Mouse (Mus musculus): ENCODE measurements around the gene Med27.

Med27 gene

DNA sequence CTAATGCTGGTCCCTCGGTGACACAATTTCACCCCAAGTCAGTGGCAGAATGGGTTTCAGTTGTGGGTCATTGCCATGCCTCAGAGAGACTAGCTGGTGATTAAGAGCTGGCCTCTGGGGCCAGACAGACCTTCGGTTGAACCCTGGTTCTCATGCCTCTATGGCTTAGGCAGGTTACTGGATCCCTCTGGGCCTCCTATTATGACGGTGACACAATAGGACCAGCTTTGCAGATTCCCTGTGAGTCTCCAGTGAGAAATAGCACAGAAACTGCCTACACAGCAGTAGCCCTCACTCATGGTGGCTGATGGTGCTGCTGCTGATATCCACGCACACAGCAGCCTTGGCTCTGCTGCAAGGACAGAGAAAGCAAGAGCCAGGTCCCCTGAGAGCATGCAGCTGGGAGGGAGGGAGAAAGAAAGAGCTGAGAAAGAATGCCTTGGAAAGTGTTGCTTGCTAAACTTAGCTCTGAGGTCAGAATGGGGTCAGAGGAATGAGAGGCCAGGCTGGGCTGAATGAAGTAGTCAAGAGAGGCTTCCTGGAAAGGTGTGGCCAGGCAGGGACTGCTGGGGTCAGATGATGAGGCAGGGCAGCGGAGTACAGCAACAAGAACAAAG, 226.3 kb downstream of the Med27 start:
- no peak for DNase-seq

DNA sequence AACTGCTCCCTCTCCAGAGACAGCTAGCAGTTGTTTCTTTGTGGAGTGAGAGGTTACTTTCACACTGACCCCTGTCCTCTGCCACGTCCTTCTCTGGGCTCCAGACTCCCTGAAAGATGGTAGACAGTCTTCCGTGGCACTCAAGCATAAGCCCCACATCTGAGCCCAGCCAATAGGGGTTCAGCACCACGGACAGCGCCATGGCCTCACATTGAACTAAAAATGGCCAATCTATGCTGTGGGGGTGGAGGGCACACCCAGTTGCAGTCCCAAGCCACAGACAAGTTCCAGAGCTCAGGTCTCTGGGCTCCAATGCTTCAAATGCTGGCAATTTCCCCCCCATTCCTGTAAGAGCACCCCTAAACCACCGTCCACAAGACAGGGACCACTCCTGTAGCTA, 227.0 kb downstream of the Med27 start:
- no peak for DNase-seq

DNA sequence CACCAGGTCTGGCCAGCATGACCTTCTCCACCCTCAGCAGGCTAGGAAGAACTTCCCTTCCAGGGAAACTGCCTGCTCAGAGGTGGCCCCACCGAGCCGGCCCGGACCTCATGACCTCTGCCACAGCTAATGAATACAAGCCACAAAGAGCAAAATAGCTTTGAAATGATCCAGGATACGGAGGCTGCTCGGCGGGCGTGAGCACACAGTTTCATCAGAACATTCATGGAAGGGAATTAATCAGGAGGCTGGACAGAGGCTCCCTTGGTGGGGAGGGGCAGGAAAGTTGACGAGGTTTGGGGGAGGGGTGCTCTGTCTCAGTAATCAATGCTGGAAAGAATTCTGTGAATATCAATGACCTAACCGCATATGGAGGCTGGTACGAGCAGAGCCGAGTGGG, 227.6 kb downstream of the Med27 start:
- DNase-seq, result no peak
